Mouse (Mus musculus) limb, embryonic 13.5 days (tissue): ENCODE data around the gene Trim24. TPM values are rescaled to one million over a fixed set of nuclear protein-coding genes. Genes with fewer than 3 reads are reported as not detected.
A peak's percentile ranks its signal among the peaks of the same experiment; 100 is the strongest.
"Not testable (repeated sequence)": the region's sequence is repeated elsewhere in the genome, so short reads cannot be mapped to it uniquely, and the experiment has no call there.

Experiments
- ATAC-seq: fragments of 200-750 bp; cut with Nextera tagmentation; 2 replicates; pipeline ENCODE4 v1.8.0; 2017; ENCODE audit warnings: low read depth, moderate number of reproducible peaks, moderate TSS enrichment; ENCODE audit not compliant: low FRiP score
- H3K27ac ChIP-seq: fragments of 300-500 bp; sonication (generic); 2 replicates; pipeline ENCODE4 v1.5.1; 2015; ENCODE audit warnings: inconsistent platforms, mild to moderate bottlenecking, moderate library complexity
- H3K27me3 ChIP-seq: fragments of 300-500 bp; sonication (generic); 2 replicates; pipeline ENCODE4 v1.6.1; 2015; ENCODE audit warnings: mild to moderate bottlenecking, inconsistent platforms
- H3K36me3 ChIP-seq: fragments of 300-500 bp; sonication (generic); 2 replicates; pipeline ENCODE4 v1.6.1; 2015; ENCODE audit warnings: inconsistent platforms, mild to moderate bottlenecking, moderate library complexity
- H3K4me1 ChIP-seq: fragments of 300-500 bp; sonication (generic); 2 replicates; pipeline ENCODE4 v1.6.1; 2015; ENCODE audit warnings: inconsistent platforms
- H3K4me2 ChIP-seq: fragments of 300-500 bp; sonication (generic); replicated peaks from 2 replicates; pipeline ENCODE4 v1.6.1; 2015; ENCODE audit warnings: inconsistent platforms, mild to moderate bottlenecking, moderate library complexity
- H3K4me3 ChIP-seq: fragments of 300-500 bp; sonication (generic); 2 replicates; pipeline ENCODE4 v1.5.1; 2015; ENCODE audit warnings: moderate library complexity, mild to moderate bottlenecking, inconsistent platforms
- H3K9ac ChIP-seq: fragments of 300-500 bp; sonication (generic); 2 replicates; pipeline ENCODE4 v1.6.1; 2015; ENCODE audit warnings: mild to moderate bottlenecking, inconsistent platforms
- H3K9me3 ChIP-seq: fragments of 300-500 bp; sonication (generic); 2 replicates; pipeline ENCODE4 v1.6.1; 2016; ENCODE audit warnings: inconsistent platforms
- whole genome bisulfite sequencing: fragments of 180-500 bp; shearing (Covaris S2); methylation state at CpG from one replicate; pipeline ENCODE4 v1.1.7; 2015; 5-methylcytosine and 5-hydroxymethylcytosine counted together
- polyA plus RNA-seq: library from polyadenylated mRNA; unstranded; fragments of >200 nt; fragmentation: Nextera tagmentation; extraction: Ambion mirVana; gene quantifications from 2 replicates; pipeline ENCODE4 v1.2.1, GENCODE M21; 2015

Trim24 gene
- polyA plus RNA-seq = 16.8 and 17.5 TPM in 2 replicates

- H3K4me1 ChIP-seq = 0 out of 2 replicates have a peak, but pooled peaks cover 4% of the 10 kb centered on the region
- under 1% methylated on average over 66 of the region's 89 CpGs for WGBS
Measured at GRCm38 (mm10) chr6:37870245-37871136, at the start of gene Trim24. TSS of gene Trim24 (plus strand) at chr6:37870811.

DNA sequence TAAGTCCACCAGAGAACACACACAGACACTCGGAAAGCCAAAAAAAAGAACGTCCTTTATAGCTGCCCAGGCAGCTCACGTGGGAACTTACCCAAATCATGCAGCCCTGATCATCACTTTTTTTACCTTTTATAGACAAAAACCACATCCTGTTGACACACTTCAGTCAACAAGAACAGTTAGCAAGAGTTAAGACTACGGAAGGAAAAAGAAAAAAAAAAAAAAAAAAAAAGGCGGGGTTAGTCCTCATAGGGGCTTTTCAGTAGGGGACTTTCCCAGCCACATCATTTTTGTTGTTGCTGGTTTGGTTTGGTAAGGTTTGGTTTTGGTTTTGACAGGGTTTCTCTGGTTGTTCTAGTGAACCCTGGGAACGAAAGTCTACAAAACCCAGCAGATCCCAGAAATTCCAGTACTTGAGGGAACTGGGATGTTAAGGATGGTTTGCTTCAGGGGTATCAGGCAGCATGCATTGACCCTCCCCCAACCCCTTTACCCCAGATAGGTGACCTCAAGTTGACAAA is 49.0 kb upstream of the Trim24 start:
- Histone ChIP-seq H3K4me2 (no peak overlapping the region), H3K27ac (no peak overlapping the region), H3K27me3 (no peaks in the 10 kb centered on the region), H3K9me3 (no peaks in the 10 kb centered on the region), H3K36me3 (no peaks in the 10 kb centered on the region), H3K4me1 (no peaks in the 10 kb centered on the region), H3K4me3 (no peak overlapping the region), H3K9ac (no peak overlapping the region)
- WGBS = 83% methylated on average over 6 of the region's 6 CpGs
- no peak for ATAC-seq

More at GRCm38 (mm10) chr6:37870245-37871136, at the start of gene Trim24:
- Histone ChIP-seq H3K9ac (peak within 1 kb of the TSS; percentile 97), H3K27ac (peak within 1 kb of the TSS; percentile 99), H3K4me3 (peak within 1 kb of the TSS; percentile 87), H3K9me3 (peaks cover 32% of the 10 kb centered on the region), H3K36me3 (peaks cover 32% of the 10 kb centered on the region), H3K27me3 (no peaks in the 10 kb centered on the region), H3K4me2 (peak within 1 kb of the TSS; percentile 60)
- ATAC-seq = peak; percentile 98

DNA sequence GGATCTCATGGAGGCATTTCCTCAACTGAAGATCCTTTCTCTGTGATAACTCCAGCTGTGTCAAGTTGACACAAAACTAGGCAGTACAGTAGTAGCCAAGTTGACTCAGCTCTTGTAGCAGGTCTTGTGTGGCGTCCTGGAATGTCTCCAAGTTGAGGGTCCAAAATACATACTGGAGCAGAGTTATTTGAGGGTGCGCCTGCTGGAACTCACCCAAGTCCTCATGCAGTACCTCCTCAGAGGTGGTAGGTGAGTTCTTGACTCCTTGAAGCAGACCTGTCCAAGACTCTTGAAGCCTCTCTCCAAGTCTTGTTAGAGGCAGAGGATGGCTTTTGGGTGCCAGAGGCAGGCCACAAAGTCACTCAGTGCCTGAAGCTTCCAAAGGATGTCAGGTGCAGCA is 48.2 kb upstream of the Trim24 start:
- H3K4me1 ChIP-seq = no peaks in the 10 kb centered on the region
- no peak overlapping the region for H3K9ac ChIP-seq
- H3K27me3 ChIP-seq = no peaks in the 10 kb centered on the region
- no peaks in the 10 kb centered on the region for H3K36me3 ChIP-seq
- WGBS = 89% methylated on average over 2 of the region's 2 CpGs
- H3K9me3 ChIP-seq = no peaks in the 10 kb centered on the region
- no peak overlapping the region for H3K4me3 ChIP-seq
- no peak overlapping the region for H3K4me2 ChIP-seq
- no peak overlapping the region for H3K27ac ChIP-seq
- no peak for ATAC-seq

DNA sequence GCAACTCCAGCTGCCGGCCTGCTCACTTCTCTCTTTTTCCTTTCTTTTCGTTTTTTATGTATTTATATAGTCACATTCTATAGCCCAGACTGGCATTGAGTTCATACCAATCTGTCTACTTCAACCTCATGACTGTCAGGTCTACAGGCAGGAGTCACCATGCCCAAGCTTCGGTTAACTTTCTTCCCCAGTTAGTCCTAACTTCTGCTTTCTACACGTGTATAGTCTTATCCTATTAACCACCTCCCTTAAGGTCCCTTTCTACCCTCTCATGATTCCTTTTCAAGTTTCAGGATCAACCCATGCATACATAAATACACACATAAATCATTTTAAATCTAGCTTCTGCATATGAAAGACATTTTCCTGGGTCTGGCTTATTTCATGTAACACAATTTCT is 46.9 kb upstream of the Trim24 start:
- no peak for ATAC-seq
- Histone ChIP-seq H3K9ac (no peak overlapping the region), H3K36me3 (no peaks in the 10 kb centered on the region), H3K4me3 (no peak overlapping the region), H3K27me3 (no peaks in the 10 kb centered on the region), H3K27ac (no peak overlapping the region), H3K9me3 (no peaks in the 10 kb centered on the region), H3K4me1 (no peaks in the 10 kb centered on the region), H3K4me2 (no peak overlapping the region)
- 74% methylated on average over 4 of the region's 4 CpGs for whole genome bisulfite sequencing

- H3K4me3 ChIP-seq, H3K4me2 ChIP-seq, ATAC-seq, H3K9ac ChIP-seq, H3K9me3 ChIP-seq, H3K27ac ChIP-seq, H3K27me3 ChIP-seq, H3K4me1 ChIP-seq, H3K36me3 ChIP-seq: not testable (repeated sequence)
- WGBS = 88% methylated on average over 7 of the region's 7 CpGs
Measured at GRCm38 (mm10) chr6:37825331-37826115, 45.1 kb upstream of the Trim24 start.

- WGBS = 90% methylated on average over 3 of the region's 3 CpGs
- Histone ChIP-seq H3K27ac (no peak overlapping the region), H3K4me2 (no peak overlapping the region), H3K4me3 (no peak overlapping the region), H3K36me3 (no peaks in the 10 kb centered on the region), H3K4me1 (no peaks in the 10 kb centered on the region), H3K27me3 (no peaks in the 10 kb centered on the region), H3K9me3 (peaks cover 5% of the 10 kb centered on the region; the same call in 1 of the 2 replicates), H3K9ac (no peak overlapping the region)
- no peak for ATAC-seq
Measured at GRCm38 (mm10) chr6:37828955-37829354, 41.7 kb upstream of the Trim24 start.

GRCm38 (mm10) chr6:37829631-37830030 is 41.0 kb upstream of the Trim24 start:
- Histone ChIP-seq H3K27me3 (no peaks in the 10 kb centered on the region), H3K9me3 (peaks cover 5% of the 10 kb centered on the region; the same call in 1 of the 2 replicates), H3K4me1 (no peaks in the 10 kb centered on the region), H3K9ac (no peak overlapping the region), H3K4me2 (no peak overlapping the region), H3K36me3 (no peaks in the 10 kb centered on the region), H3K4me3 (no peak overlapping the region), H3K27ac (no peak overlapping the region)
- no peak for ATAC-seq

DNA sequence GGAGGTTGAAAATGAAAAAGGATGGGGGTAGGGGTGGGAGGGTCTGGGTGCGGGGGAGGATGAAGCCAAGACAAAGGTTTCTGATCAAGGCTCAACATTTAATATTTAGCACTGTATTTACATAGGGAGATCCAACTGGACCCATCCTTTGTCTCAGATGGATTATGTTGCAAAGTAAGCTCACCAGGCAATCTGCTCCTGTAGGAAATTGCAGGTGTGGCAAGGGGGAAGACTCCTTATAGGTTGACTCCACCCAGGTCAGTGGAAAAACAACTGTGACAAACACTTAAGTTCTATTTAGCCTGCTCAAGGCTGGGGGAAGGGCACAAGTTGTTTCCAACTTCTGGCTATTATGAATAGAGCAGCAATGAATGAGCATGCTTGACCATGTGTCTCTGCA is 36.9 kb upstream of the Trim24 start:
- no peaks in the 10 kb centered on the region for H3K36me3 ChIP-seq
- no peaks in the 10 kb centered on the region for H3K4me1 ChIP-seq
- H3K4me2 ChIP-seq = no peak overlapping the region
- no peak overlapping the region for H3K27ac ChIP-seq
- H3K4me3 ChIP-seq = no peak overlapping the region
- peaks cover 5% of the 10 kb centered on the region; the same call in 1 of the 2 replicates for H3K9me3 ChIP-seq
- no peak for ATAC-seq
- H3K9ac ChIP-seq = no peak overlapping the region
- 92% methylated on average over 1 of the region's 1 CpGs for WGBS
- no peaks in the 10 kb centered on the region for H3K27me3 ChIP-seq

DNA sequence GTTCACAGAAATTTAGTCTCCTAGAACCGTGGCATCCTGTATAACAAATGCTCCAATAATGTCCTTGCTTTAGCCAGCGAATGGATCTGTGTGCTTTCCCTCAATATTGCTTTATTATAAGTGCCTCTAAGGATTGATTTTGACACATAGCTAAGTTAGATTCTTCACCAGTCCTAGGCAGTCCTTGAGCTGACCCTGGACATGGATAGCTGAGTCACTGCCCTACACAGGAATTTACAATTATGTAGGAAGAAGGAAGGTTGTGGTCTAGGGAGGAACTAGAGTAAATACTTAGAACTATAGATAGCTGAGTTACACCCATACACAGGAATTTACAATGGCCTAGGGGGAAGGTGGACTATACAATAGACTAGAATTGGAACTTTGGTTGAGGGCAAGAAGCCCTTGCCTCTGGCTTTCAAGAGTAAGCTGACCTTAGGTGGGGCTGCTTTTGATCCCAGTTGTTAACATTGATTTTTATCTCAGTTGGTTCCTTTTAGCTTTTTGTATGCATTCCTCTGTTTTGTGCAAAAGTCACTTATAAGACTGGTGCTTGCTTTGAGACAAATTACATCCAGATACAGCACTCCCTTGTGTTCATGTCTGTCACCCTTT is 33.6 kb upstream of the Trim24 start:
- ATAC-seq, H3K27ac ChIP-seq, H3K9ac ChIP-seq, H3K4me1 ChIP-seq, H3K36me3 ChIP-seq, H3K27me3 ChIP-seq, H3K9me3 ChIP-seq, H3K4me3 ChIP-seq, H3K4me2 ChIP-seq: not testable (repeated sequence)
- 81% methylated on average over 2 of the region's 2 CpGs for WGBS

DNA sequence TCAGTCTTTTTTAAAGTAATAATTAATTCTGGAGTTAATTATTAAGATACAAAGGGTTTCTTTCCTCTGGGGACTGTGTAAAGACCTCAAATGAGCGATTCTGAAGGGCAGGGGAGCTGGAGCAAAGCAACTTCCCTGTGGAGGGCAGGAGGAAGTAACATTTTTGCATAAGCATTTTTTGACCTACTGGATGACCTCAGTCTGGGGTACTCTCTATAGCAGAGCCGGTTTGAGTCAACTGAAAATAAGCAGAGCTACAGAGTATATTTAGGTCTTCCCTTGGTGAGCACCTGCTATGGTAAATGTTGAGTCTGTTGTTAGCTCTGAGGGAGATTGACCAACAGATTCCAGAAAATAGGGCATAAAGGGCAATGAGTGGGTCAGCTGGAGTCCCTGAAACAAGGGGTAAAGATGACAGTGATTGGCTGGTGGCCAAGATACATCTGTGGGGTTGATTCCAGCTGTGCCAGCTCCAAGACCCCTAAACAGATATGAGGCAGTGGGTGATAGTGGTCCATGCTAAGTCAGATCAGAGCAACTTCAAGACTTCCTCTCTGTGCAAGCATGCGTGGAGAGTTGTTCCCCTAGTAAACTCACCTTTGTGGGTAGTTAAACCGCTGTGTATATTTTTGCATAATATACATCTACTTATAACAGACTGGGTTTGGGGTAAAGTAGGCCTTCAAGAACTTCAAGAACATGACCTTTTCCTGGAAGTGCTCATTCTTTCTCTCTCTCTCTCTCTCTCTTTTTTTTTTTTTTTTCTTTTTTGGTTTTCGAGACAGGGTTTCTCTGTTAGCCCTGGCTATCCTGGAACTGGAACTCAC is 27.6 kb upstream of the Trim24 start:
- Histone ChIP-seq H3K9me3 (no peaks in the 10 kb centered on the region), H3K4me2 (no peak overlapping the region), H3K27ac (no peak overlapping the region), H3K4me1 (no peaks in the 10 kb centered on the region), H3K4me3 (no peak overlapping the region), H3K27me3 (no peaks in the 10 kb centered on the region), H3K9ac (no peak overlapping the region), H3K36me3 (no peaks in the 10 kb centered on the region)
- ATAC-seq = no peak
- WGBS = 85% methylated on average over 5 of the region's 5 CpGs

DNA sequence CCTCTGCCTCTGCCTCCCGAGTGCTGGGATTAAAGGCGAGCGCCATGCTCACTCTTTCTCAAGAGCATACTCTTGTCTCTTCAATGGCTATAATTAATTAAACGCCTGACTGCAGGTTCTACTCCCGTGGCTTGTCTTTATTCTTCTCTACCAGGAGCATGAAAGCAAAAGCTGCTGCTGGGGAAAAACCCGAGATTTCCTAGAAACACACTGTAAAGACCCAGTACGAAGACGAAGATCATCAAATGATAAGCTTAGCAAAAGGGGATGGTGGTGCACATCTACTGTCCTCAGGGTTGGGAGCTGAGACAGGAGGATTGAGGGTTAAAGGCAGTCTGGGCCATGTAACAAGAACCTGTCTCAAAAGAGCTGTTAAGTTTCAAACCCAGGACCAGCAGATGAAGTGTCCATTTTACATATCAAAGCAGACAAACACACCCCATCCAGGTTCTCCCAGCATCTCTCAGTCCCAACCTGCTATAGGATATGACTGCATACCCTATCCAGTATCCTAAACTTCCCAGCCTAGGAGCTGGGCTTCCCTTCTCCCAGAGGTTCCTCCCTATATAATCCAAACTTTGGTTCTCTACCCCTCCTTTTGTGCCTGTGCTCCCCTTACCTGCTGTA is 26.9 kb upstream of the Trim24 start:
- Histone ChIP-seq H3K9ac (no peak overlapping the region), H3K4me2 (no peak overlapping the region), H3K36me3 (no peaks in the 10 kb centered on the region), H3K4me3 (no peak overlapping the region), H3K27me3 (no peaks in the 10 kb centered on the region), H3K27ac (no peak overlapping the region), H3K4me1 (no peaks in the 10 kb centered on the region), H3K9me3 (peaks cover 7% of the 10 kb centered on the region)
- ATAC-seq = no peak
- 94% methylated on average over 8 of the region's 8 CpGs for whole genome bisulfite sequencing
